Mouse (Mus musculus) spleen, postnatal 14 days (tissue): ENCODE results near the gene C130050O18Rik.

ENCODE experiments used
- DNase-seq, 2 experiments: peaks; one replicate each; pipeline ENCODE4 v3.0.0; 2021 to 2022; ENCODE audit warnings: low spot score in 2 of 2

The C130050O18Rik gene

DNA sequence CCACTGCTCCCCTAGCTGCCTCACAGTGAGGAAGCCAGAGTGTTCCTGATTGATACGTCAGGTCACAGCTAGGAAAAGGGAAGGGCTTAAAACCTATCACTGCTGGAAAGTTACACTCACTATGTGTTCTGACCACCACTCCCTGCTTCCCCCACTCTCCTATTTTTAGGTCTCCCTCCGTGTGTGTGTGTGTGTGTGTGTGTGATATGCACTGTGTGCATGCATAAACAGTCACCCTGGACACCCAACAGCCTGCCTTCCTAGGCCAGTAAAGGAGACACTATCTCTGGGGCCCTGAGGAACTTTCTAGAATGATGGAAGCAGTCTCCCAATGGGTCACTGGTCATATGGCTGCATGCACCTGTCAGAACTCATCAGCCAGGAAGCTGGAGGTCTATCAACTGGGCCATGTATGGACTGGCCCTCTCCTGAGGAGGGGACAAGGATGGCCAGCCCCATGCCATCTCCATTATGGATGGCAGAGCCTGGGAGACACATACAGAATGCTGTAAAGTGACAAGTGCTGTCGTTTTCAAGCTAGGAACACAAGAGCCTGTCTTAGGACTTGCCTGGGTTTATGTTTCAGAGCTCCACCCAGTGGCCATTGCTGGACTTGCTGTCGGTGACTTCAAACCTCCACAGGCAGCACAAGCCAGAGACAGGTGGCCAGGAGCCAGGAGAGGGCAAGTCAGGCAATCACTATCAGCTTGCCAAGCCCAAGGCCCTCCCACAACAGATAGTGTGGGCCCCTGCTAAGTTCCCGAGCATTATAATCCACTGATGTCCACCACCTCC is 6.9 kb upstream of the C130050O18Rik start:
- DNase-seq: peak; percentile 85 to 89

DNA sequence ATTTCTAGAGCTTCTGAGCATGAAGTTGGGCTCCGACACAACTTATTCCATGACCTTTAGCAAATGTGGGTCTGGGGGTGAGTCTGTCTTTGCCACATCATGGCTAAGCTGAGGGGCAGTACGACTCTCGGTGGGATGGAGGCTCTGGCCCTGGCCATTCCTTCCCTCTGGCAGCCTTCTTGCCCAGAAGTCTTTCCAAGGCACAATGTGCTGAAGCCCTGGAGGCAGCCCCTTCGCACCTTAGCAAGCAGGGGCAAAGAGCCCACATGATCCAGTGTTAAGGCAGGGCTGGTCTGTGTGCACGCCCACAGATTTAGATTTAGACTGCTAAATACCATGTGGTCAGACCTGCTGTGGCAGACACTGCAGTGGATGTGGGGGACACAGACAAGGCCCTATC is 6.3 kb upstream of the C130050O18Rik start:
- DNase-seq: no peak

- no peak for DNase-seq
These were observed 5.1 kb upstream of the C130050O18Rik start for GRCm38 (mm10) chr5:139399991-139400390.

GRCm38 (mm10) chr5:139402106-139402505 is 3.0 kb upstream of the C130050O18Rik start:
- no peak for DNase-seq

GRCm38 (mm10) chr5:139403692-139404260 is 1.3 kb upstream of the C130050O18Rik start:
- DNase-seq: no peak

GRCm38 (mm10) chr5:139405478-139405877 is 398 bp downstream of the C130050O18Rik start:
- no peak for DNase-seq

DNA sequence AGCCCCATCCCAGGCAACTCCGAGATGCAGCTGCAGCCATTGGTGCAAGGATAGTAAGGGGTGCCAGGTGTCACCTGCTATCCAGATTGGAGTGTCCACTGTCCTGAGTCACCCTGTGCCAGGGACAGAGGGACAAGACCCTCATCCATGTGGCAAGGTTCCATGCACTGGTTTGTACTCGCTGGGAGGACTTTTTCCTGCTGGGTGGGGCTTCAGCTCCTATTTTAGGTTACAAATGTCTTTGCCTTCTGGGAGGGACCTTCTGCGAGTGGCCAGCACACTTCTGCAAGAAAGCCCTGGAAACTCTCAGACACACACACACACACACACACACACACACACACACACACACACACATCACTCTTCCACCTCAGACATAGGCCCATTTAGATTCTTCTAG is 873 bp downstream of the C130050O18Rik start:
- no peak for DNase-seq

GRCm38 (mm10) chr5:139407121-139407885 is 2.2 kb downstream of the C130050O18Rik start:
- DNase-seq: no peak

- no peak for DNase-seq
These were observed 3.4 kb downstream of the C130050O18Rik start for GRCm38 (mm10) chr5:139408511-139408910.

GRCm38 (mm10) chr5:139409412-139409811 is 4.3 kb downstream of the C130050O18Rik start:
- no peak for DNase-seq

DNA sequence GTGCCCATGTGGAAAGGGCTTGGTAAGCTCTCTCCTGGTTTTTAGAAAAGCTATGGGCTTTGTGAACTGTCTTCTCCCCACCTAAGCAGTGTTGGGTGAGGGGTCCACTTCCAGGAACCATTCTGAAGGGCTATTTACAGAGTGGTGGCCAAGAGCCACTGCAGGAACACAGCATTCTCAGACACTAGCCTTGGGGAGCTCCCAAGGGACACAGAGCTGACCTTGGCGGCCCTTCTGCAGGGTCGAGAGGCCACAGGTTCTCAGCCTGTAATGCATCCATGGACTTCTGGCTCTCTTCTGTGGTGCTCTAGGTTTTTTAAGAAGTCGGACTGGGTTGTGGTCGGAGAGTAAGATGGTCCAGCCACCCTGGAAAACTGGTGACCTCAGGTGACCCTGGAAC is 5.0 kb downstream of the C130050O18Rik start:
- no peak for DNase-seq

DNA sequence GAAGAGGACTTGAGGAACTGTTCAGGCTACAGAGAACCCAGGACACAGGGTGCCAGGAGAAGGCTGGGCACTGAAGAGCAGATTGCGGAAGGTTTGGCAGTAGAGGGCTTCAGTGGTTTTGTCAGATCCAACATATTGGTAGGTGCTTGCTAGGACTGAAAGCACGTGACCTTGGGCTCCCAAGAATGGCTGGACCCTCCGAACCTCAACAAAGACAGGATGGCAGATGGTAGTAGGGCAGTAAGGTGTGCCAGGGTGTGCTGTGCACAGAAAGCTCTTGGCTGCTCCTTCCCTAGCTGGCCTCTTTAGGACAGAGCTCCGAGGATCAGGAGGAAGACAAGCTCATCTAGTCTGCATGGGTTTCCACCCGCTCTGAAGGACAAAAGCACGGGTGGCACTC is 6.0 kb downstream of the C130050O18Rik start:
- no peak for DNase-seq

DNA sequence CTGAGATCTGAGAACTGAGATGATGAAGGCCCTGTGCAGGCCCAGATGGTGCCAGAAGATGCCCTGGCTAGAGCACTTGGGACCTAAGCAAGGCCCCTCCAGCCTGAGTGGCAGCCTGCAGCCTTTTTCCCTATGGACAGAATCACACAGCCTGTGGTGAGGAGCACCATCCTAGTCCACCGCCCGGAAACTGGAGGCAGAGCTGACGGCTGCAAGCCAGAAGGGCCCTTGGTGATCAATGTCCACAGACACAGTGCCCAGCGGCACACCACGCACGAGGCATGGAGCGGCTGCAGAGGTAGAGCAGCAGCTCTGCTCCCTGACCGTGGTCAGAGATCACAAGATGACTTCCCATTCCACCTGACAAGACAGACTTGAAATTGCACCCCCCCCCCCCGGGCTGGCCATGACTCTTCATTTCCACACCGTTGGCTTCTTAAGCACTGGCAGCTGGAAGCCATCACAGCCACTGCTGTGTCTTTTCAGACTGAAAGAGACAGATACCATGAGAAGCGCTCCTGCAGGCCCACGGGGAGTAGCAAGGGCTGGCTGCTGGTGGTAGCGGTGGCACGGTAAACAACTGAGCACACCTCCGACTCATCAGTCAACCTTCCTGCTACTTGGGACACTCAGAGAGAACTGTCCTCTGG is 6.7 kb downstream of the C130050O18Rik start:
- DNase-seq: no peak

- DNase-seq: no peak
These were observed 8.5 kb downstream of the C130050O18Rik start for GRCm38 (mm10) chr5:139413545-139413944.

- DNase-seq: no peak
These were observed 9.9 kb downstream of the C130050O18Rik start for GRCm38 (mm10) chr5:139415001-139415400.

DNA sequence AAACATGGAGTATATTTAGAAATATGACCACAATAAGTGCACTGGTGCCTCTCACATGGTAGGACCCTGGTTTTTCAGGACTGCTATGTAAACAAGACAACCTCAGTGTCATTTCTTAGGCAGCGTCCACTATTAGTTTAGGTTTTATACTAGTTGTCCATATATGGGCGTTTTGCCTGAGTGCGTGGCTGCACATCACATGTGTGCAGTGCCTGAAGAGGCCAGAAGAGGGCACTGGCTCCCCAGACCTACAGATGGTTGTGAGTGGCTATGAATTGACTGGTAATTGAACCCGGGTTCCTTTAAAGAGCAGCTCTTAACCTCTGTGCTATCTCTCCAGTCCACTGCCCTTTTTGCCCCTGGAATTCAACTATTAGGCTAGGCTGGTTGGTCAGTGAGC is 11.9 kb downstream of the C130050O18Rik start:
- no peak for DNase-seq

- DNase-seq: no peak
These were observed 12.4 kb downstream of the C130050O18Rik start for GRCm38 (mm10) chr5:139417480-139417879.

GRCm38 (mm10) chr5:139418110-139418509 is 13.0 kb downstream of the C130050O18Rik start:
- no peak for DNase-seq

DNA sequence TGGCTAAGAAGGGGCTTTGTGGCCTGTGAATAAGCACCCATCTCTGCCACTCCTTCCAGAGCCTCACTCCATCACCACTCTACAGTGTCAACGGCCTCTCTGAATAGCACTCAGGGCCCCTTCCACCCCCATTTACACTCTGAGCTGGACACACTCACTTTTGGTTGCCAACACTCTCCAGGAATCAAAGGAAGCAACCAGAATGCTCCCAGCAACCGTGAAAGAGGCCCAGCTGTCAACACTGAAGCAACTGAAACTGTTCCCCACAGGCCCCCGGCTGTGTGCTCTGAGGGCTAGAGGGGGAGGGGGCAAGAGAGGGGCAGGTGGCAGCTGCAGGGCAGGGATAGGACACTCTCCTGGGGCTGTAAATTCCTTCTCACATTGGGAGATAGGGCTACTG is 13.6 kb downstream of the C130050O18Rik start:
- no peak for DNase-seq

GRCm38 (mm10) chr5:139423026-139423865 is 18.2 kb downstream of the C130050O18Rik start, which contains the start of gene Gper1:
TSS of gene Gper1 (plus strand) at chr5:139423151.
- DNase-seq: no peak

DNA sequence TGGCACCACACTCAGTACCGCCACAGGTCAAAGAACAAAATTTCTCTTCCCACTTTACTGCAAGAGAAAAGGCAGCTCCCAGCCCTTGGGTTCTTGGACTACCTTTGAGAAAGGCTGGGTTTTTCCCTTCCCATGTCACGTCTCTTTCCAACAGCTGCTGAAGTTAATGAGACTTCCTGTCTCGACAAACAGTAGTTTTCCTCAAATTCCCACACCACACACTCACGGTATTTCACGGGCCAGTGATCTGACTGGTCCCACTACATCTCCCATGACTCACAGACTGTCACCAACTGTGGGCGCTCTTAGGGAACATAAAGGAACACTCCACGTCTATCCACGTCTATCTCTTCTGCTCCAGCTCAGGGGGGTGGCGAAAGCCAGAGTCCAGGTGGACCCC is 20.1 kb downstream of the C130050O18Rik start:
- DNase-seq: no peak
